Mouse (Mus musculus) kidney, adult 2 months (tissue): ENCODE results near the gene Tbc1d17.

ENCODE experiments used
- CTCF ChIP-seq: fragments of 200-500 bp; conservative IDR thresholded peaks from 2 replicates; pipeline ENCODE4 v1.5.1; 2011; ENCODE audit warnings: low read depth, mild to moderate bottlenecking, control low read depth, low read length, moderate library complexity, mixed read lengths; ENCODE audit not compliant: insufficient read depth, insufficient read length
- POLR2A ChIP-seq: fragments of 200-500 bp; IDR thresholded peaks from one replicate; pipeline ENCODE4 v1.6.1; 2011; ENCODE audit warnings: low read depth, low read length, control low read depth

GRCm38 (mm10) chr7:44892276-44892921 is 43.5 kb upstream of the Tbc1d17 start, which contains the start of gene Med25:
- TF ChIP-seq CTCF (no peak), POLR2A (peak; percentile 21)
